Mouse (Mus musculus) forebrain, embryonic 16.5 days (tissue): Measurements from ENCODE around the gene Arpc5. TPM values are rescaled to one million over a fixed set of nuclear protein-coding genes. Genes with fewer than 3 reads are reported as not detected.

Experiments
- ATAC-seq: fragments of 200-750 bp; cut with Nextera tagmentation; 2 replicates; pipeline ENCODE4 v1.8.0; 2017; ENCODE audit warnings: mild to moderate bottlenecking, moderate library complexity
- H3K27ac ChIP-seq: fragments of 300-500 bp; sonication (generic); 2 replicates; pipeline ENCODE4 v1.5.1; 2014; ENCODE audit warnings: low read length, control low read depth
- H3K27me3 ChIP-seq: fragments of 300-500 bp; sonication (generic); replicated peaks from 2 replicates; pipeline ENCODE4 v1.6.1; 2014; ENCODE audit warnings: low read length; ENCODE audit not compliant: control insufficient read depth, insufficient read depth
- H3K36me3 ChIP-seq: fragments of 300-500 bp; sonication (generic); 2 replicates; pipeline ENCODE4 v1.6.1; 2014; ENCODE audit not compliant: control insufficient read depth, insufficient read depth
- H3K4me1 ChIP-seq: fragments of 300-500 bp; sonication (generic); replicated peaks from 2 replicates; pipeline ENCODE4 v1.6.1; 2014; ENCODE audit warnings: low read length; ENCODE audit not compliant: control insufficient read depth, insufficient read depth
- H3K4me2 ChIP-seq: fragments of 300-500 bp; sonication (generic); 2 replicates; pipeline ENCODE4 v1.6.1; 2014; ENCODE audit warnings: mild to moderate bottlenecking, low read length, control low read depth
- H3K4me3 ChIP-seq: fragments of 300-500 bp; sonication (generic); replicated peaks from 2 replicates; pipeline ENCODE4 v1.5.1; 2014; ENCODE audit warnings: mild to moderate bottlenecking, low read length, control low read depth
- H3K9ac ChIP-seq: fragments of 300-500 bp; sonication (generic); replicated peaks from 2 replicates; pipeline ENCODE4 v1.6.1; 2014; ENCODE audit warnings: low read depth, low read length, control low read depth
- H3K9me3 ChIP-seq: fragments of 300-500 bp; sonication (generic); 2 replicates; pipeline ENCODE4 v1.6.1; 2016; ENCODE audit warnings: low read length; ENCODE audit not compliant: control insufficient read depth
- WGBS: fragments of 180-500 bp; shearing (Covaris S2); extraction: QIAGEN DNeasy Blood & Tissue Kit; methylation state at CpG from one replicate; pipeline ENCODE4 v1.1.7; 2014; 5-methylcytosine and 5-hydroxymethylcytosine counted together
- polyA plus RNA-seq: library from polyadenylated mRNA; unstranded; fragments of >200 nt; fragmentation: Nextera tagmentation; extraction: Ambion mirVana; gene quantifications from 2 replicates; pipeline ENCODE4 v1.2.1, GENCODE M21; 2015

The Arpc5 gene
- polyA plus RNA-seq, 1 experiment from 2014 or later = 415 TPM

DNA sequence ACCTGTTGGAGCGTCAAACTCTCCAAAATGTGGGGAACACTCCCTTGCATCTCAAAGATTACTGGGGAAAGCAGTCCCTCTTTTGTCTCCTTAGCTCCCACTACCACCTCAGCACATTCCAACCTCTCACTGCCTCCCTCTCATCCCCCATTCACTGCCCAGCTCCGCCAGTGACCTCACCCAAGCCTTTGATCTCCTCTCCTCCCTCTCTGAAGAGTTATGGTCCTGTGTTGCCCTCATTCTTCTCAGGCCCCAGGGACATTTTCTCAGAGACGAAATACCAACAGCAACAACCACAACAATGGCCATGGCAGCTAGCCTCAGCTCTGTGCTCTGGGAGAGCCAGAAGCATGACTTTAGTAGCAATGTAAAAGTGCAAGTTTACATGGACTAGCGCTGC is 24.9 kb downstream of the Arpc5 start:
- Histone ChIP-seq H3K4me2 (no peak overlapping the region), H3K4me3 (no peak overlapping the region), H3K27me3 (no peaks in the 10 kb centered on the region), H3K4me1 (peaks cover 9% of the 10 kb centered on the region; the same call in 1 of the 2 replicates), H3K27ac (no peak overlapping the region), H3K36me3 (no peaks in the 10 kb centered on the region), H3K9me3 (no peaks in the 10 kb centered on the region), H3K9ac (no peak overlapping the region)
- ATAC-seq = no peak
- 29% methylated on average over 4 of the region's 4 CpGs for WGBS

GRCm38 (mm10) chr1:152792736-152793494 is 26.6 kb downstream of the Arpc5 start:
- peak; percentile 49; the same call in 1 of the 2 replicates for ATAC-seq
- WGBS = 10% methylated on average over 12 of the region's 12 CpGs

DNA sequence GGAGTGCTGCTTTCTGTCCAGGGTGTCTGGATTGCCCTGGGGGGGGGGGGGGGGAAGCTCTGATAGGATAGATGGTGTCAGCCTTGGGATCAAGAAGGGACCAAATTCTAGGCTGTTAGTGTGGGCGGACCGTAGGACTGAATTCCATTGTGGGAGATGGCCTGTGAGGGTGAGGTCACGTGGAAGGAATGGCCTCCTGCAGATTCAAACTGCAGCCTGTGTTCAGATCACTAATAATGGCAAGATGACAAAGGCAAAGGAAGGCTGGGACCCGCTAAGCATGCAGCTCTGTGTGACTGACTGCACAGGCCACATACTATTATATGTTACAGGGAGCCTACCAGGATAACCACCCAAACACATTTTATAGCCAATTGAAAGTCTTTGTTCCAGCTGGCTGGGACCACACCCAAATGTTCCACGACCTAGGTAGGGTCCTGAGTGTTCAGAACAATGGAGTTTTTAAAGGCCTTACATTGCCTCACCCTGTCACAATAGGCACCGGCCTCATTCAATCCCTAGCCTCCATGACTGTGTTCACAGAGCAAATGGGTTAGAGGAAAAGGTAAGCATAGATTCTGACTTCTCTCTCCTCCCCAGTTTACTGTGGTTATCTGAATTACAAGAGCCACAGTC is 27.3 kb downstream of the Arpc5 start:
- no peak overlapping the region for H3K27ac ChIP-seq
- no peak overlapping the region for H3K4me3 ChIP-seq
- H3K9ac ChIP-seq = no peak overlapping the region
- no peaks in the 10 kb centered on the region for H3K36me3 ChIP-seq
- WGBS = 12% methylated on average over 6 of the region's 6 CpGs
- no peaks in the 10 kb centered on the region for H3K9me3 ChIP-seq
- ATAC-seq = no peak
- no peaks in the 10 kb centered on the region for H3K27me3 ChIP-seq
- H3K4me2 ChIP-seq = no peak overlapping the region
- H3K4me1 ChIP-seq = peaks cover 9% of the 10 kb centered on the region; the same call in 1 of the 2 replicates

More at GRCm38 (mm10) chr1:152792736-152793494, 26.6 kb downstream of the Arpc5 start:
- Histone ChIP-seq H3K4me3 (no peak overlapping the region), H3K4me2 (no peak overlapping the region), H3K36me3 (no peaks in the 10 kb centered on the region), H3K9me3 (no peaks in the 10 kb centered on the region), H3K9ac (no peak overlapping the region; the same call in 1 of the 2 replicates), H3K4me1 (peaks cover 9% of the 10 kb centered on the region; the same call in 1 of the 2 replicates), H3K27ac (no peak overlapping the region), H3K27me3 (no peaks in the 10 kb centered on the region)

DNA sequence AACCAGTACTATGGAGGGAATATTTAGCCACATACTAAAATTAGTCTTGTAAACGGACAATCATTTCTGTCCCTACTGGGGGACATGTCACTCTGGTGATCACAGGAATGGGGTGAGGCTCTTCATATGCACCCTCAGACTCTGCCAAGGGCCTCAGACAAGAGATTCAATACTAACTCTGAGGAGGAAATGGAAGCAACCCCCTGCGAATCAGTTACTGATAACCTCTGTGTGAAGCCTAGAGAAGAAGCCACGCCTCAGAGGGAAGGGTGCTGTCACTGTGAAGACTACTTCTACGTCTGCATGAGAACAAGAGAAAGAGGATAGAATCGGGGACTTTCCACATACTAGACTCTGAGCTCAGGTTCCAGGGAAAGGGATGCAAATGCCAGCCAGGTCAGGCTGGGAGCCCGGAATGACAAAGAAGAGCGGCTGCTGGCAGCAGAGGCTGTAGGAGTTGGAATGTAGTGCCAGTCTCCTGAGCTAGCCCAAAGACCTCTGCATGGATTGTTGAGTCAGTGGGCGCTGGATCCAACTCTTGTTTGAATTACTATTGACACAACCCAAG is 29.4 kb downstream of the Arpc5 start:
- no peak overlapping the region for H3K4me3 ChIP-seq
- H3K4me2 ChIP-seq = no peak overlapping the region
- H3K9ac ChIP-seq = no peak overlapping the region
- 76% methylated on average over 8 of the region's 8 CpGs for WGBS
- H3K27me3 ChIP-seq = no peaks in the 10 kb centered on the region
- no peaks in the 10 kb centered on the region for H3K9me3 ChIP-seq
- no peak overlapping the region for H3K27ac ChIP-seq
- peaks cover 12% of the 10 kb centered on the region; the same call in 1 of the 2 replicates for H3K4me1 ChIP-seq
- ATAC-seq = no peak
- no peaks in the 10 kb centered on the region for H3K36me3 ChIP-seq

DNA sequence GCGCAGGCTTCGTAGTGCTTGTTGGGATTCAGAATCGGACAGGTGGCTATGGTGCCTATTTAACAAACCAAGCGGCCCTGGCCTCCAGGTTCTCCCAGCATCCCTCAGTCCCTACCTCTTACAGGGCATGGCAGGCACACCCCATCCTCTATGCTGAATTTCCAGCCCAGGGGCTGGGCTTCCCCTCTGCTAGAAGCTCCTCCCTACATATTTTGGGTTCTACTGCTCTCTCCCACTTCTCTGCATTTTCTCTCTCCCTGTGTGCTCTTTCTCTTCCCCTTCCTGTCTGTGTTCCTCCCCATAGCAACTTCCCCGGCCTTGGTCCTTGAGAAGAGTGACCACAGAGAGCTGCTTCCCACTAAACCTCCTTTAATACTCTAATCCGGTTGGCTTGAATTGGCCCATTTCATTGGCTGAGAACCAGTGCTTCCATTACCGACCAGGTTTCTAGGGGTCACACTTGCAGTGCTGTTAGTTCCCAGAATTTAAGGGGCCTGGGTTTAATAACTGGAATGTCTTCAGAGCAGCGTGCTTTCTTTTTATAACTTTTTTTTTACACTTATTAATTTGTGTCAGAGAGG is 30.4 kb downstream of the Arpc5 start:
- no peak overlapping the region for H3K9ac ChIP-seq
- WGBS = 83% methylated on average over 8 of the region's 8 CpGs

GRCm38 (mm10) chr1:152798125-152798524 is 31.8 kb downstream of the Arpc5 start:
- Histone ChIP-seq H3K4me3 (no peak overlapping the region), H3K4me2 (no peak overlapping the region), H3K9ac (no peak overlapping the region), H3K36me3 (no peaks in the 10 kb centered on the region), H3K27ac (no peak overlapping the region), H3K27me3 (no peaks in the 10 kb centered on the region), H3K4me1 (peaks cover 6% of the 10 kb centered on the region; the same call in 1 of the 2 replicates), H3K9me3 (no peaks in the 10 kb centered on the region)
- no peak for ATAC-seq
- WGBS = 83% methylated on average over 9 of the region's 9 CpGs

More for the DNA sequence above, 30.4 kb downstream of the Arpc5 start:
- Histone ChIP-seq H3K27ac (no peak overlapping the region), H3K4me2 (no peak overlapping the region), H3K4me3 (no peak overlapping the region), H3K9me3 (no peaks in the 10 kb centered on the region), H3K4me1 (peaks cover 12% of the 10 kb centered on the region; the same call in 1 of the 2 replicates), H3K27me3 (no peaks in the 10 kb centered on the region), H3K36me3 (no peaks in the 10 kb centered on the region)
- ATAC-seq = no peak

- Histone ChIP-seq H3K9ac (no peak within 1 kb of the TSS), H3K4me3 (no peak within 1 kb of the TSS), H3K36me3 (no peaks in the 10 kb centered on the region), H3K27me3 (no peaks in the 10 kb centered on the region), H3K4me1 (0 out of 2 replicates have a peak, but pooled peaks cover 3% of the 10 kb centered on the region), H3K4me2 (no peak within 1 kb of the TSS), H3K27ac (no peak within 1 kb of the TSS), H3K9me3 (no peaks in the 10 kb centered on the region)
- peak; percentile 84 for ATAC-seq
- WGBS = 5% methylated on average over 2 of the region's 2 CpGs
Measured at GRCm38 (mm10) chr1:152799897-152800296, 33.6 kb downstream of the Arpc5 start, which contains the start of gene Ncf2. Ncf2 (plus strand) TSS chr1:152800194.

DNA sequence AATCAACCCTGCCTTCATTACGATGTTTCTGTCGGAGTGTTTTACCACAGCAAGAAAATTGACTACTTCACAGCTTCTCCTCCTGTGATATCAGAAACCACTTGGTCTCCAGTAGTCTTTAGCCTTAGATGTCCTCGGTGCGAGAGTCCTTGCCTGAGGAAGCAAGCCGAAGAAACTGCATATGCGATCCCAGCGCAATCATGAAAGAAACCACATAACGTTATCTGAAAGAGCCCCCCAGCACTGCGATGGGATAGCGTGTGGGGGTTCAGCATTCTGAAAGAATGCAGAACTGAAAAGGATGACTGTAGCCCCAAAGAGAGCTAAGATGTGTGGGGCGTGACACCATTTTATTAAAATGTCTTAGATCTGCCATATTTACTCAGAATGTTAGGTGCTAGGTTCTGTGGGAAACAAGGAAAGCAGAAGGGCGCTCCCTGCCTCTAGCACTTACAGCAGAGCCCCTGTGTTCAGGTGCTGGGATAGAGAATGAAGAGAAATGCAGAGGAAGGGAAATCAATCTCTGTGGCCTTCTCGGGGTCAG is 34.4 kb downstream of the Arpc5 start:
- H3K36me3 ChIP-seq = no peaks in the 10 kb centered on the region
- H3K4me2 ChIP-seq = no peak overlapping the region
- H3K9ac ChIP-seq = no peak overlapping the region
- no peaks in the 10 kb centered on the region for H3K27me3 ChIP-seq
- no peak overlapping the region for H3K27ac ChIP-seq
- H3K9me3 ChIP-seq = no peaks in the 10 kb centered on the region
- H3K4me1 ChIP-seq = 0 out of 2 replicates have a peak, but pooled peaks cover 3% of the 10 kb centered on the region
- 93% methylated on average over 13 of the region's 13 CpGs for WGBS
- ATAC-seq = no peak
- no peak overlapping the region for H3K4me3 ChIP-seq

DNA sequence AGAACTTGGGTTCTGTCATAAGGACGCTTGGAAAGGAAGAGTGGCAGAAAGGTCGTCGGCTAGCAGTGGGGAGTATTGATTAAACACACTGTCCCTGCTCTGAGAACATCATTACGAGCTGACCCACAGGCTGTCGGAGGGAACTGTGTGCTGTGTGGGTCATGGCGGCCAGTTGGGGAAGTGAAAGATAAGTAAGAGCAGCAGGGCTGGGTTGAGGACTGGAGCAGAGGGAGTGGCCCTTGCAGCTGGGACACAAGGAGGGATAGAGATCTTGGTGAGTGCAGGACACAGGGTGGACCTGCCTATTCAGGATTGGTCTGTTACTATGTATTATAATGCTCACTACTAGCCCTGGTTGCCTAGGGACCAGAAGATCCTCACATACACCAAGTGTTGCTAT is 38.6 kb downstream of the Arpc5 start:
- H3K4me1 ChIP-seq = 0 out of 2 replicates have a peak, but pooled peaks cover 1% of the 10 kb centered on the region
- no peak overlapping the region for H3K4me2 ChIP-seq
- WGBS = 88% methylated on average over 6 of the region's 6 CpGs
- no peaks in the 10 kb centered on the region for H3K9me3 ChIP-seq
- ATAC-seq = no peak
- H3K36me3 ChIP-seq = no peaks in the 10 kb centered on the region
- H3K4me3 ChIP-seq = no peak overlapping the region
- no peak overlapping the region for H3K9ac ChIP-seq
- H3K27me3 ChIP-seq = no peaks in the 10 kb centered on the region
- no peak overlapping the region for H3K27ac ChIP-seq
